Mouse (Mus musculus): ENCODE measurements around the gene Cabin1.

DNA sequence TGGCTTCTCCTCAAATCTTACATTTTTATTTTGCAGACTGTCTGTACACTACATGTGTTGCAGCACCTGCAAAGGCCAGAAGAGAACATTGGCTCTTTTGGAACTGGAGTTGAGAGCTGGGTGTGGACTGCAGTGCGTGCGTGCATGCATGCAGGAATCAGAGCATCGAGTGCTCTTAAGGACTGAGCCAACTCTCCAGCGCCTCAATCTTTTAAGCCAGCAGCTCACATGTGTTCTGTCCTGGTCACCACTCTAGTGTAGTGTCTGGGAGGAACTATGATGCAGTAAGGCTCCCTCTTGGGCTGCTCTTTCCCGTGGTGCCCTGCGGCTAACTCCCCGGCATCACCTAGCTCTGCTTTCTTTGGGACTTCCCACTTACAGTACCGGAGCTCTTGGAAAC is 118.5 kb downstream of the Cabin1 start:
- no peak for TF ChIP-seq MXI1 (IDR thresholded peaks at IDR 0.05; ENCODE audit: low read depth, low read length)
- TF ChIP-seq ZC3H11A (IDR thresholded peaks at IDR 0.05; ENCODE audit: low read depth, low read length) = no peak
- TF ChIP-seq HCFC1 (IDR thresholded peaks at IDR 0.05; ENCODE audit: low read depth, low read length) = no peak
- TF ChIP-seq CTCF (IDR thresholded peaks at IDR 0.05 in 2 of 3, conservative IDR thresholded peaks at IDR 0.05 in 1 of 3; ENCODE audit: control insufficient read depth in 1 of 3, insufficient read depth in 1 of 3, low read depth in 2 of 3, low read length in 3 of 3, poor library complexity in 1 of 3, severe bottlenecking in 1 of 3) = no peak
- TF ChIP-seq GATA1 (IDR thresholded peaks at IDR 0.05; ENCODE audit: low read depth, low read length) = no peak
- TF ChIP-seq POLR2A (IDR thresholded peaks at IDR 0.05; ENCODE audit: control insufficient read depth in 1 of 2, insufficient read depth in 1 of 2, low read depth in 1 of 2, low read length in 2 of 2, poor library complexity in 1 of 2) = no peak
- no peak for TF ChIP-seq MEF2A (IDR thresholded peaks at IDR 0.05; ENCODE audit: extremely low read depth, insufficient replicate concordance, low read depth, low read length, poor library complexity, severe bottlenecking)
- no peak for TF ChIP-seq MYB (IDR thresholded peaks at IDR 0.05; ENCODE audit: low read depth, low read length)
- TF ChIP-seq GABPA (IDR thresholded peaks at IDR 0.05; ENCODE audit: low read depth, low read length) = no peak
- TF ChIP-seq EP300 (IDR thresholded peaks at IDR 0.05; ENCODE audit: low read depth in 1 of 2, low read length in 2 of 2) = no peak
- TF ChIP-seq MAFK (IDR thresholded peaks at IDR 0.05; ENCODE audit: borderline replicate concordance, low read depth, low read length) = no peak
- TF ChIP-seq USF1 (IDR thresholded peaks at IDR 0.05; ENCODE audit: low read depth, low read length) = no peak
- no peak for TF ChIP-seq NRF1 (IDR thresholded peaks at IDR 0.05; ENCODE audit: insufficient read depth, low read depth, low read length, poor library complexity, severe bottlenecking)
- no peak for TF ChIP-seq MAX (IDR thresholded peaks at IDR 0.05; ENCODE audit: low read length)
